Mouse (Mus musculus) hindbrain, embryonic 13.5 days (tissue): Measurements from ENCODE around the gene Actr5. TPM values are rescaled to one million over a fixed set of nuclear protein-coding genes. Genes with fewer than 3 reads are reported as not detected.

Source experiments
- ATAC-seq: fragments of 200-750 bp; cut with Nextera tagmentation; 2 replicates; pipeline ENCODE4 v1.8.0; 2017; ENCODE audit warnings: moderate TSS enrichment; ENCODE audit not compliant: low FRiP score
- H3K27ac ChIP-seq: fragments of 300-500 bp; sonication (generic); 2 replicates; pipeline ENCODE4 v1.5.1; 2015; ENCODE audit warnings: inconsistent platforms, mild to moderate bottlenecking, moderate library complexity
- H3K27me3 ChIP-seq: fragments of 300-500 bp; sonication (generic); 2 replicates; pipeline ENCODE4 v1.6.1; 2015; ENCODE audit warnings: mild to moderate bottlenecking, inconsistent platforms
- H3K36me3 ChIP-seq: fragments of 300-500 bp; sonication (generic); 2 replicates; pipeline ENCODE4 v1.6.1; 2015; ENCODE audit warnings: mild to moderate bottlenecking, inconsistent platforms
- H3K4me1 ChIP-seq: fragments of 300-500 bp; sonication (generic); replicated peaks from 2 replicates; pipeline ENCODE4 v1.6.1; 2015; ENCODE audit warnings: inconsistent platforms
- H3K4me2 ChIP-seq: fragments of 300-500 bp; sonication (generic); 2 replicates; pipeline ENCODE4 v1.6.1; 2015; ENCODE audit warnings: inconsistent platforms, mild to moderate bottlenecking, moderate library complexity
- H3K4me3 ChIP-seq: fragments of 300-500 bp; sonication (generic); 2 replicates; pipeline ENCODE4 v1.5.1; 2015; ENCODE audit warnings: mild to moderate bottlenecking, inconsistent platforms
- H3K9ac ChIP-seq: fragments of 300-500 bp; sonication (generic); 2 replicates; pipeline ENCODE4 v1.6.1; 2015; ENCODE audit warnings: mild to moderate bottlenecking, inconsistent platforms
- H3K9me3 ChIP-seq: fragments of 300-500 bp; sonication (generic); 2 replicates; pipeline ENCODE4 v1.6.1; 2016; ENCODE audit warnings: inconsistent platforms
- WGBS: fragments of 180-500 bp; shearing (Covaris S2); methylation state at CpG from one replicate; pipeline ENCODE4 v1.1.7; 2015; 5-methylcytosine and 5-hydroxymethylcytosine counted together
- polyA plus RNA-seq: library from polyadenylated mRNA; unstranded; fragments of >200 nt; fragmentation: Nextera tagmentation; extraction: Ambion mirVana; gene quantifications from 2 replicates; pipeline ENCODE4 v1.2.1, GENCODE M21; 2015

Actr5 gene
- polyA plus RNA-seq, 1 experiment from 2014 or later, result 12.4 TPM

DNA sequence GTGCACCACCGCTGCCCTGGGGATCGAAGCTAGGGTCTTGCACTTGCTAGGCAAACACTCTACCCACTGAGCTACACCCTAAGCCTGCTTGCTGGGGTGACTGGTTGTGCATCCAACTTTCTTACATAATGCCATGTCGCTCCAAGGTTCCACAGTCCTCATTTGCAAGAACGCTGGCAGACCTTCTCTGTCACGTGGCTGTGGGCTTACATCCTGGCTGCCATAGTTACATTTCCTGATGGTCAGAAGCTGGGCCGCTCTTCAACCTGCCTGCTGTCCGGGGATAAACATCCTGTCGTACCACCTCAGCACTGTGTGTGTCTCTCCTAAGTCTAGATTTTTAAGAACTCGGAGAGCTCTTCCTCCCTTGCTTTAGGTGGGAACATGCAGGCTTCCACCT is 30.0 kb downstream of the Actr5 start:
- ATAC-seq, result no peak
- Histone ChIP-seq H3K9ac (no peak overlapping the region), H3K4me3 (no peak overlapping the region), H3K4me1 (no peaks in the 10 kb centered on the region), H3K27ac (no peak overlapping the region), H3K36me3 (no peaks in the 10 kb centered on the region), H3K27me3 (no peaks in the 10 kb centered on the region), H3K9me3 (no peaks in the 10 kb centered on the region), H3K4me2 (no peak overlapping the region)
- 83% methylated on average over 9 of the region's 9 CpGs for WGBS

DNA sequence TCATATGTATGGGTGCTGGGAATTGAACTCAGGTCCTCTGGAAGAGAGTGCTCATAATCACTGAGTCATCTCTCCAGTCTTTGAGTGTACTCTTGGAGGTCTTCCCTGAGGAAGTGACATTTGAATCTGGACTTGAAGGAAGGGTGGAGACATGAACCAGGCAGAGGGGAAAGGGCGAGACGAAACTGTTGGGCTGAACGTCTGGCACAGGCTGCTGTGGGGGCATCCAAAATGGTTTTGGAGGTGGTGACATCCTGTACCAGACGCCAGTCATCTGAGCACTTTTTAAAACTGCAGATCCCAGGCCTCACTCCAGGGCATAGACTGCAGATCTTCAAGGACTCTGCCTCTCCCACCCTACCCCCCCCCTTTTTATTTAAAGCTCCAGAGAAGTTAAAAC is 31.1 kb downstream of the Actr5 start:
- 87% methylated on average over 4 of the region's 4 CpGs for WGBS
- no peak overlapping the region for H3K4me2 ChIP-seq
- H3K9me3 ChIP-seq, result no peaks in the 10 kb centered on the region
- H3K36me3 ChIP-seq, result no peaks in the 10 kb centered on the region
- ATAC-seq, result no peak
- H3K4me3 ChIP-seq, result no peak overlapping the region
- no peaks in the 10 kb centered on the region for H3K27me3 ChIP-seq
- H3K9ac ChIP-seq, result no peak overlapping the region
- no peak overlapping the region for H3K27ac ChIP-seq
- no peaks in the 10 kb centered on the region for H3K4me1 ChIP-seq

DNA sequence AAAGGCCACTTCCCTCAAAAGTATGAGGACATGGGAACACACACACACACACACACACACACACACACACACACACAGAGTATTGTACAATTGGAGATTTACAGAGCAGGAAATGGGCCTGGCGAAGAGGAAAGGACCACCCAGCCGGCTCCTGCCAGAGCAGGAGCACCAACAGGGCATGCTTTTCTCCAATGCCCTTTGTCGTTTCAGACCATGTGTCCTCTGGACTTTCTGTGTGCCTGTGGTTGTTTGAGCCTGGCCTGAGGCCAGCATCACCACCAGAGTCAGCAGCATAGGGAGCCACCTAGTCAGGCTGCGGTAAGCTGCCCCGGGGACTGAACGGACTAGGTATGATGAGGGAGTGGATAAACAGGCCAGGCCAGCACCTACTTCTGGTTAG is 34.1 kb downstream of the Actr5 start:
- 57% methylated on average over 6 of the region's 6 CpGs for WGBS
- Histone ChIP-seq H3K9me3 (no peaks in the 10 kb centered on the region), H3K4me1 (no peaks in the 10 kb centered on the region), H3K4me2 (no peak overlapping the region), H3K9ac (no peak overlapping the region), H3K4me3 (no peak overlapping the region), H3K27ac (no peak overlapping the region), H3K27me3 (no peaks in the 10 kb centered on the region), H3K36me3 (no peaks in the 10 kb centered on the region)
- ATAC-seq, result no peak

DNA sequence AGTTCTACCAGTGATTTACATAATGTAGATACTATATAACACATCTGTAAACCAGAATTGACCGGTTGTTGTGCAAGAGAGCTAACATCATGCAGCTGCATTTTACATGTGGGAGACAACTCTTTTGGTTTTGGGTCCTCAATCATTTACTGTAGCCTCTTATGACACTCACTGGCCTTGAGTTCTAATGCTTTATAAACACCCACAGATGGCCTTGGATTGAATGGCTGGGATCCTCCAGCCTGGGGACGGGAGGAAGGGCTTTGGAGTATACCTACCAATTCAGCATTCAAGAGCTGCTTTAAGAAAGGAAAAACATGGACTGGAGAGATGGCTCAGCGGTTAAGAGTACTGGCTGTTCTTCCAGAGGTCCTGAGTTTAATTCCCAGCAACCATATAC is 34.7 kb downstream of the Actr5 start:
- no peaks in the 10 kb centered on the region for H3K36me3 ChIP-seq
- WGBS, result 83% methylated on average over 3 of the region's 3 CpGs
- no peaks in the 10 kb centered on the region for H3K4me1 ChIP-seq
- H3K9me3 ChIP-seq, result no peaks in the 10 kb centered on the region
- no peaks in the 10 kb centered on the region for H3K27me3 ChIP-seq
- H3K9ac ChIP-seq, result no peak overlapping the region
- no peak overlapping the region for H3K27ac ChIP-seq
- H3K4me3 ChIP-seq, result no peak overlapping the region
- no peak overlapping the region for H3K4me2 ChIP-seq
- ATAC-seq, result no peak

DNA sequence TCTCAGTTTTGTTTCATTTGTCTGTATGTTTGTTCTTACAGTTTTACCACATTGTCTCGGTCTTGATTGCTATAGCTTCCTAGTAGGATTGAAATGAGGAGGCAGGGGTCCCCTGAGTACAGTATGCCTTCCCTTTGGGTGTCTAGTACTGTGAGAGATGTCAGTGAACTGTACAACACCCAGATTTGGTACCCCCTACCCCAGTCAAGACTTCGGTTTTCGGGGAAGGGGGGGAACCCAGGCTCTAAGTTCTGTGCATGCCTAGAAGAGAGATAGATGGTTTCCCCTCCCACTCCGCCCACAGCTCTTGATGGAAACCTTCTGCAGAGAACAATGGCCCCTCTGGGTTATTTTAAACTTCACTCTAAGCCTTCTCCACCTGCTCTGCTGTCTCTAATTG is 40.4 kb downstream of the Actr5 start, which contains the start of gene Ppp1r16b:
Gene Ppp1r16b (plus strand): TSS at position 301 of the 400 bp plus-strand sequence.
- Histone ChIP-seq H3K27me3 (peaks cover 35% of the 10 kb centered on the region), H3K36me3 (no peaks in the 10 kb centered on the region), H3K4me3 (no peak within 1 kb of the TSS), H3K4me1 (peaks cover 38% of the 10 kb centered on the region), H3K4me2 (no peak within 1 kb of the TSS), H3K9me3 (no peaks in the 10 kb centered on the region), H3K9ac (no peak within 1 kb of the TSS), H3K27ac (no peak within 1 kb of the TSS)
- WGBS, result 81% methylated on average over 4 of the region's 4 CpGs
- no peak for ATAC-seq

DNA sequence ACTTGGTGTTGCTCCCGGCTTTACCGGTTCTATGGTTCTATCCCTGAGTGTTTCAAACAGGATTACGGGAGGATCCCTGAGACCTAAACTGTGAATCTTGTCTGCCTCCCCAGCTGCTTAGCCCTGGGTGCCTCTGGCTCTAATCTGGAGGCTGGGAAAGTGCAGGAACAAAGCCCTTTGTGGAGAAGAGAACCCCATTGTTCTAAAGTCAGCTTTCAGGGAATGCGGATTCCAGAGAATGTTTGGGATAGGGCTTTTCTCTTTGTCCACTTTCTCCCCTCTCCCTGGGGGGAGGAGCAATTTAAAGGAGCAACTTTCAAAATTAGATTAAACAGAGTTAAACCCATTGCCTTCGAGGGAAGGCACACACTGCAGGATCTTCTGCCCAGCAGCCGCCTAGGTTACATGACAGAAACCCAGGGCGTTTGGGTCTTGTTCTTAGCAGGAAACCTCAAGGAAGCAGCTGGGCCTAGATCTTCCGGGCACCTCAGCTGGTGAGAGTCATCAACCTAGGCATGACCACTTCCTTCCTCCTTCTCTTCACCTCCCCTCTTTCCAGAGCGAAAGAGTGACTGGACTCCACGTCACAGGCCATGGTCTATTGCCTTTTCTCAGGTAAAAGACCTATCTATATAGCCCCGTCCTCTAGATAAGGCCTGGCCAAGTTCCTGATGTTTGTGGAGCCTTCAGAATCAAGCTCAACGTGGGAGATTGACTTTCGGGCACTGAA is 41.5 kb downstream of the Actr5 start:
- H3K4me2 ChIP-seq, result peak overlapping the region; percentile 99
- WGBS, result 38% methylated on average over 13 of the region's 13 CpGs
- ATAC-seq, result no peak
- H3K27ac ChIP-seq, result peak overlapping the region; percentile 79
- H3K4me1 ChIP-seq, result peaks cover 46% of the 10 kb centered on the region
- no peak overlapping the region for H3K9ac ChIP-seq
- H3K36me3 ChIP-seq, result no peaks in the 10 kb centered on the region
- no peak overlapping the region for H3K4me3 ChIP-seq
- no peaks in the 10 kb centered on the region for H3K9me3 ChIP-seq
- H3K27me3 ChIP-seq, result peaks cover 45% of the 10 kb centered on the region

DNA sequence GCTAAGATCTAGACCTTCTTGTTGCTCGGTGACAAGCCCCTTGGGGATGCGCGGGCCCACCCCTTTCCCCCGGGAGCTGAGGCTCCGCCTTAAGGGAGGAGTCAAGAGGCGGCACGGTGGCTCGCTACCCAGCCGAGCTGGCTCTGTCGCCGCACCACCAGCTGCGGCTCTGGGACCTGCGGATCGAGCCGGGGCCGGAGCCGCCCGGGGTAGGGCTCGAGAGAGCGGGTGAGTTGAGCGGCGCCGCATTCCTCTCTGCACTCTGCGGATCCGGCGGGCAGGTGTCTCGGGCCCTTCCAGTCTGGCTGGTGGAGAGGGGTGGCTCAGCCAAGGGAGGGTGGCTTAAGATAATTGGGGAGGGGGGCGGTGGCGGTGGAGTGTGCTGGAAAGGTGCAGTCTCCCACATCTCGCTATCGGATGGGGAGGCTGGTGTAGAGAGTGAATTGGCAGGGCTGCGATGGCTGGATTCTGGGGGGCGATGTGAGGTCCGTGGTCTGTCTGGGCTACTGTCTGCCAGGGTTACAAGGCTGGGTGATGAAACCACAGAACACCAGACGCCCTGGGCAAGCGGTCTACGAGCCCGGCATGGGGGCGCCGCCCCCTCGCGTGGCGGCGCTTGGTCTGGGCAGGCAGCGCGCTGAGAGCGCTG is 42.5 kb downstream of the Actr5 start:
- Histone ChIP-seq H3K4me3 (peak overlapping the region; percentile 62), H3K27ac (peak overlapping the region; percentile 79), H3K9ac (peak overlapping the region; percentile 82), H3K27me3 (peaks cover 45% of the 10 kb centered on the region), H3K4me1 (peaks cover 47% of the 10 kb centered on the region), H3K36me3 (no peaks in the 10 kb centered on the region), H3K4me2 (peak overlapping the region; percentile 99), H3K9me3 (no peaks in the 10 kb centered on the region)
- WGBS, result under 1% methylated on average over 47 of the region's 47 CpGs
- peak; percentile 80 for ATAC-seq

DNA sequence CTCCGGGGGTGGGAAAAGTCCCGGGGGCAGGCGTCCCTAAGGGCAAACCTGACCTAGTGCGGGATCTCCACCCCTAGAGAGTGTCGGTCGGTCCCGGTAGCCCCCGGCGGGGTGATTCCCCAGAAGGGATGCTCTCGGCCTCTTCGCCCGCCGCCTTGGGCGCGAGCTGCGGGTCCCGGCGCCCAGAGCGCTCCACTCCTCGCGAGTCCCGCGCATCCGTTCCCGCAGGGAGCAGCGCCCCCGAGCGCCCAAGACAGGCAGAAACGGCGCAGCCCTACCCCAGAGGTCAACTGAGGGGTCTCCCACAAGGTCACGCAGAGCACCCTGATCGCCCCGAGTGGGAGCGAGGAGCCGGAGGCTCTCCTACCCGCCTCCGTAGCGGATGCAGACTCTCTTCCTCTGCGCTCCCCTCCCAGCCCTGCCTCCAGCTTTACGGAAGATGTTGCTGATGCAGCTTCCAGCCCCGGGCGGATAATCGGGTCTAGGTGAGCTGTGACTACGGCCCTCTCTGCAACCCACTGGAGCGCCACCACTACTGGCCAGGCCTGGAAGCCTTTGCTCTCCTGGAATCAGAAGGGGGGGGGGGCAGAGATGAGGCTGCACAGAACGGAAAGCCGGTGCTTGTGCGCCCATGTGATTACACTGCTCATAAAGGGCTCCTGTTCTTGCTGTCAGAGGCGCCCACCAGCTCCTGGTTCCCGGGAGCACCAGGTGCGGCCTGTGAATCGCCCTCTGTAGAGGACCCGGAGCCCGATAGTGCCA is 43.2 kb downstream of the Actr5 start:
- H3K9me3 ChIP-seq, result no peaks in the 10 kb centered on the region
- under 1% methylated on average over 54 of the region's 54 CpGs for WGBS
- H3K4me3 ChIP-seq, result peak overlapping the region; percentile 62
- H3K27me3 ChIP-seq, result peaks cover 45% of the 10 kb centered on the region
- H3K27ac ChIP-seq, result peak overlapping the region; percentile 79
- H3K9ac ChIP-seq, result peak overlapping the region; percentile 82
- ATAC-seq, result peak; percentile 47
- H3K4me2 ChIP-seq, result peak overlapping the region; percentile 99
- H3K4me1 ChIP-seq, result peaks cover 54% of the 10 kb centered on the region
- H3K36me3 ChIP-seq, result no peaks in the 10 kb centered on the region

DNA sequence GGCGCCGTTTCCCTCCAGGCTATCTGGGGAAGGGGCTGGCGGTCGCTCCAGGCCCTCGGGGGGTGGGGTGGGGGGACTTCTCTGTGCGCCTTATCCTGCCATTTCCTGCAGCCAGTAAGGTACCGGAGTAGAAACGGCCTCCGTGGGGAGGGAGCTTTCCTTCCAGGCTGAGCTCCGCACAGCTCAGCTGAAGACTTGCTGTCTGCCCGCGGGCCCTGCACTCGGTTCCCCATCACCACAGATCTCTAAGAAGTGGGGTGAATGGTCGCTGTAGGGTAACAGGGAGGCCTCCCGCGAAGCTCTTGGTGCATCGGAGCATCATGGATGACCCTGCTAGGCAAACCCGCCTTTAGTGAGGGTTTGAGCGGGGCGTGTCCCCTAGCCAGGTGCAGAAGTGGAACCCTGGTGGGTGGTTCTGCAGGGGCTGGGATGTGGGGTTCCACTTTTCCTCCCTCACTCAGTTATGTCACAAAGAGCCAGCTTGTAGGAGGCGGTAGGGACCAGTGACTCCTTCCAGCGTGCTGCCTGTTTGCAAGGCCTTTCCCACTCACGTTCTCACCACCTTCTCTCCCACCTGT is 43.8 kb downstream of the Actr5 start:
- H3K4me1 ChIP-seq, result peaks cover 61% of the 10 kb centered on the region
- peak overlapping the region; percentile 82 for H3K9ac ChIP-seq
- WGBS, result 9% methylated on average over 23 of the region's 23 CpGs
- peak overlapping the region; percentile 62 for H3K4me3 ChIP-seq
- ATAC-seq, result peak; percentile 11; the same call in 1 of the 2 replicates
- peak overlapping the region; percentile 79 for H3K27ac ChIP-seq
- no peaks in the 10 kb centered on the region for H3K9me3 ChIP-seq
- no peaks in the 10 kb centered on the region for H3K36me3 ChIP-seq
- peak overlapping the region; percentile 99 for H3K4me2 ChIP-seq
- H3K27me3 ChIP-seq, result peaks cover 45% of the 10 kb centered on the region

DNA sequence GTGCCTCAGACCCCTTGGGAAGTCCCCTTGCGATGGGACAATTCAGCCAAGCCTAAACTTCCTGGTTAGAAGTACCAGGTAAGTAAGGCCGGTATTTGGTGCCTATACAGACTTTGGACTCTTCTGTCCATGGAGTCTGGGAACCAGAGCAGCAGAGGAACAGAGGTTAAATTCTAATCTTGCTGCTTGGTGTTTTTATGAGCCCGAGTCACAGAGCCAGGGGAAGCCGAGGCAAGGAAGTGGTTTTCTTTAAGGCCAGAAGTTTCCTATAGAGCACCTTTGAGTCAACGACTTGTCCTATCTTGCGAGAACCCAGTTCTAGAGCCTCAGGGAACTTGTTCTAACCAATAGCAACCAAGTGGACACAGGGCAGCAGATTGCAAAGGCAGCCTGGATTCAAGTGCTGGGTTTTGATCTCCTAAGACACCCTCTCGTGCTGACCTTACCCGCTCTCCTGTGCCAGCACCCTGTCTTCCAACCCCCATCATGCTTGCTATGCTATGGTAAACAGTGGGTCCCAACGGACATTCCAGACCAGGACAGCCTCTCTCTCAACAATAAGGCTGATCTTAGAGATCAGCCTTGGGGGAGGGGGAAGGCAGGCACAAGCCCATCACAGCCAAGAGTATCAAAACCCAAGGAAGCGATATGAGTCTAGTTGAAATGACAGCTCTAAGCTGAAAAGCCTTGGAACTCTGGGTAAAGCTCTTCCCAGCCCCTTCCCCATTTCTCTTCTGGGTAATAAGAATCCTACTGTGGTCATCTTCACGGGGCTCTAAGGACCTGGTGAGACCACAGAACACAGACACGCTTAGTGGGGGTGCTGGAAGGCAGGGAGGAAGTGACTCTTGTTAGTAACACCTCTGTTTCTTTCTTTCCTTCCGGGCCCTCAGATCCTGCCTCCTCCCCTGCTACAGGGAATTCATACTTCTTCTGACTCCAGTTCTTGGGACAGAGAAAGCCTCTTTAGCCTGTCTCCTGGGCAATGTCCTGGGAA is 44.8 kb downstream of the Actr5 start:
- H3K27ac ChIP-seq, result no peak overlapping the region
- H3K4me3 ChIP-seq, result 0 out of 2 replicates have a peak overlapping the region, but pooled peaks have one; percentile 62
- peaks cover 67% of the 10 kb centered on the region for H3K4me1 ChIP-seq
- peaks cover 45% of the 10 kb centered on the region for H3K27me3 ChIP-seq
- WGBS, result 63% methylated on average over 13 of the region's 13 CpGs
- 0 out of 2 replicates have a peak overlapping the region, but pooled peaks have one; percentile 82 for H3K9ac ChIP-seq
- H3K9me3 ChIP-seq, result no peaks in the 10 kb centered on the region
- no peak for ATAC-seq
- no peaks in the 10 kb centered on the region for H3K36me3 ChIP-seq
- H3K4me2 ChIP-seq, result peak overlapping the region; percentile 99

DNA sequence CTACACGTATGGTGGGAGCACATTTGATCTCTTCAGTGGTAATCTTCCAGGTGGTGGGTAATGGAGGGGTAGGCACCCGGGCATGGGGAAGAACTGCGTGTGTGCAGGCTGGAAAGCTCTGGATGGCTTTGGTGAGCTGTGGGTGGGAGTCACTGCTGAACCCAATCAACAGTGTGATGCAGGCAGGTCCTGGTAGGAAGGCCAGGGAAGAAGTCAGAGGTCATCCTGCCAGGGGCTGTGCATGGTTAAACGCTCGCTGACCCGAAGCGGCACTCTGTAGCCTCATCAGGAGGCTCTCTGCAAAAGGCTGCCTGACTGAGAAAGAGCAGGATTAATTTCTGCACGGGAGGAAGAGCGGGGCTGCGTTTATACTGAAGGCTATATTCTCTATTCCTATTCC is 45.9 kb downstream of the Actr5 start:
- no peak for ATAC-seq
- no peak overlapping the region for H3K9ac ChIP-seq
- H3K4me3 ChIP-seq, result no peak overlapping the region
- 24% methylated on average over 10 of the region's 10 CpGs for WGBS
- H3K4me2 ChIP-seq, result no peak overlapping the region
- peaks cover 42% of the 10 kb centered on the region for H3K27me3 ChIP-seq
- H3K4me1 ChIP-seq, result peaks cover 67% of the 10 kb centered on the region
- H3K9me3 ChIP-seq, result no peaks in the 10 kb centered on the region
- H3K27ac ChIP-seq, result no peak overlapping the region
- H3K36me3 ChIP-seq, result no peaks in the 10 kb centered on the region
